Mouse (Mus musculus): ENCODE measurements around the gene Olfr654.

DNA sequence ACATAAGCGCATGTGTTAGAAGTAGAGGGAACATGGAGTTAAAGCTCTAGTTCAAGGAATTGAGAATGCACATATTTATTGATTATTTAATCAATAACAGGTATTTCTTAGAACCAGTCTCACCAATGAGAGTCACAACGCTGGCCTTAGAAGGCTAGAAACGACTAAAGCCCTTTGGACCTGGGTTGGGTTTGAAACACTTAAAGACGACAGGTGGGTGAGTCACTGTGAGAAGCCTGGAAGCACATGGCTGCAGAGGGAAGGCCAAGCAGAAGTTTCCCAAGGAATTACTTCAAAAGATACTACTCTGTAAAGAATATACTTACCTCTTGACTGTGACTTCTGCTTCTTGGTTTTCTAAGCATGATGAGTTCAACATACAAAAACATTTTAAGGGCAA, 6.0 kb upstream of the Olfr654 start:
- TF ChIP-seq CTCF (IDR thresholded peaks at IDR 0.05; ENCODE audit: extremely low read depth, insufficient read length, insufficient replicate concordance, low read depth, low read length) (no peak), POLR2A (IDR thresholded peaks at IDR 0.05; ENCODE audit: low read depth, low read length) (no peak)

All from small intestine, adult 2 months (tissue).